Mouse (Mus musculus): ENCODE results near the gene Lamc1.

DNA sequence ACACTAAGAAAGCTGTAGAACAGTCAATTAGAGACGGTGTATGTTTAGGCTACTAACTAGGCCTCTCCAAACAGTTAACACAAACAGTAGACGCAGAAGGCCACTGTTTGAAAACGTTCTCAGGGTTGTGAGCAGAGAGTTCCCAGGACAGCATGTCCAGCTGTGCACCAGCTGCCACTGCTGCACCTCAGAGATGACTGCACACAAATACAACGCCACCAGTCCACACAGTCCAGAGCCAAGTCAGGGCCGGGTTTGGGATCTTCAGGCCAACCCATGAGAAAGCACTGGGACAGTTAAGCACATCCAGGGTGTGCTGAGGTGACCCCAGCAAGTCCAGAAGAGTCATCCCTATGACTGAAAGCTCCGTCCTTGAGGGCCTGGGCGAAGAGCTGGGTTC is 67.0 kb downstream of the Lamc1 start:
- TF ChIP-seq CTCF (IDR thresholded peaks at IDR 0.05; ENCODE audit: low read depth, low read length) (no peak), POLR2A (IDR thresholded peaks at IDR 0.05; ENCODE audit: extremely low read depth, insufficient read depth, low read length) (no peak)
